Comparison of ENCODE assay signal across 8 mouse cellular contexts in genomic region chr2:122117961-122118958, GRCm38 (mm10). TPM values are rescaled to one million over a fixed set of nuclear protein-coding genes. Genes with fewer than 3 reads are reported as not detected.
DNase-seq lines count a peak whose midpoint lies in the region; ATAC-seq lines count a peak whose summit lies in the region.

Gene Spg11 (minus strand): TSS chr2:122118386.

- peak within 1 kb of the TSS; percentile 64 for H3K4me2 ChIP-seq in hindbrain, embryonic 12.5 days (replicated peaks)

- ATAC-seq in hindbrain, embryonic 12.5 days (ENCODE audit: low FRiP score): peak; percentile 99

- peak within 1 kb of the TSS; percentile 97 for H3K27ac ChIP-seq in hindbrain, embryonic 12.5 days

- peaks cover 13% of the 10 kb centered on the region for H3K4me1 ChIP-seq in hindbrain, embryonic 12.5 days

- under 1% methylated on average over 47 of the region's 47 CpGs for WGBS in hindbrain, embryonic 12.5 days

- peaks cover 9% of the 10 kb centered on the region for H3K36me3 ChIP-seq in hindbrain, embryonic 12.5 days

- H3K27me3 ChIP-seq in hindbrain, embryonic 12.5 days: 0 out of 2 replicates have a peak, but pooled peaks cover 3% of the 10 kb centered on the region

- peak within 1 kb of the TSS; percentile 88 for H3K9ac ChIP-seq in hindbrain, embryonic 12.5 days

- H3K9me3 ChIP-seq in hindbrain, embryonic 12.5 days (replicated peaks): no peaks in the 10 kb centered on the region

- H3K4me3 ChIP-seq in hindbrain, embryonic 12.5 days: peak within 1 kb of the TSS; percentile 79

- DNase-seq in NIH3T3 (ENCODE audit: low read depth): peak; percentile 98
- DNase-seq in cerebellum, postnatal 10 days: peak; percentile 97 to 98
- peak; percentile 95 to 97 for DNase-seq in frontal cortex, postnatal 10 days (ENCODE audit: low spot score in 2 of 2)
- DNase-seq in layer of hippocampus, postnatal 14 days (ENCODE audit: low spot score in 2 of 2): peak; percentile 97 to 98
- DNase-seq in lung, postnatal 14 days: peak; percentile 98
- DNase-seq in retina, adult 2 months (ENCODE audit: low read depth, low spot score): peak; percentile 89
- DNase-seq in thymus, postnatal 36 days: peak; percentile 96 to 98

RNA-seq across cellular contexts. Expression of gene Spg11, which starts in this region (rescaled TPM):
- 13.6 and 14.2 TPM in 2 replicates for polyA plus RNA-seq in hindbrain, embryonic 12.5 days (2016; fragmentation: Nextera tagmentation; extraction: Ambion mirVana)
- total RNA-seq in layer of hippocampus, postnatal 14 days (2021): 10 to 100 TPM; 17.3 to 19.7 TPM

Comparison
In these comparisons a context has a peak if more than half of its experiments do, and no peak if none do; other contexts are left out.
1. Peak in every context shown above with its lines: DNase-seq, ATAC-seq, H3K4me3 ChIP-seq and H3K27ac ChIP-seq.